Mouse (Mus musculus) adrenal gland, postnatal 36 days (tissue): ENCODE data around the gene Rnf8. TPM values are rescaled to one million over a fixed set of nuclear protein-coding genes. Genes with fewer than 3 reads are reported as not detected.

Source experiments
- DNase-seq, 2 experiments: peaks; one replicate each; pipeline ENCODE4 v3.0.0; 2021; ENCODE audit warnings: mixed read lengths in 1 of 2
- total RNA-seq, 2 experiments: library from RNA; stranded (reverse); gene quantifications; 2 replicates each; pipeline ENCODE4 v1.2.3; 2021

The Rnf8 gene
- total RNA-seq, 2 experiments from 2014 or later = 39.1 to 53.3 TPM

DNA sequence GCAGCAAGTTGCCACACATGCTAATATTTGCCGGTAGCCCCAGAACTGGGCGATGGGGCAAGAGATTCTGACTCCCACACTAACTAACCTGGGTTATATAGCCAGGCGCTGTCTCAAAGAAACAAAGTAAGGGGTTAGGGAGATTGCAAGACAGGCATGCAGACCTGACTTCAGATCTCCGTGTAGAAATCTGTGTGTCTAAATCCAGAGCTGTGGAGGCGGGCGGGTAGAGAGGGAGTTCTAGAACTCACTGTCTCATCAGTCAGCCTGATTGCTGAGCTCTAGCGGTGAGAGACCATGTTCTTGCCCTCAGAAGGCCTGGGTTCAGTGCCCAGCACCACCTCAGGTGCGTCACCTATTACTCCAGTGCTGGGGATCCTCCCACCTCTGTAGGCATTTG lies 8.9 kb downstream of the Rnf8 start:
- no peak for DNase-seq

DNA sequence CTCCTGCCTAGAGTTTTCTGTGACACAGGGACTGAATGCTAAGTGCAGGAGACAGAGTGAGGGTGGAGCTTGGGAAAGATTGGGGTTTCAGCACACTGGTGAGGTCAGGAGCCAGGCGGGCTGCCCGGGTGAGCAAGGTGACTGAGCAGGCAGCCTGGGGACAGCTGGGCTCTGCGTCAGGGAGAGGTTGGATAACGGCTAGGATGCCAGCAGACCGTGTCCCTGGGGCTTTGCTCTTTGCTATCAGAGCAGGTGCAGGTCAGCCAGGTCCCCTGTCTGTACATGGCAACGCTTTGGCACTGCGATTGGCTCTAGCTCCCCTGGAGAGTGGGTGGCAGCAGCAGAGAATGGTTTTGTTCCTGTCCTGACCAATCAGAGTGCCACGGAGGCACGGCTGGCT lies 12.7 kb downstream of the Rnf8 start:
- no peak for DNase-seq

DNA sequence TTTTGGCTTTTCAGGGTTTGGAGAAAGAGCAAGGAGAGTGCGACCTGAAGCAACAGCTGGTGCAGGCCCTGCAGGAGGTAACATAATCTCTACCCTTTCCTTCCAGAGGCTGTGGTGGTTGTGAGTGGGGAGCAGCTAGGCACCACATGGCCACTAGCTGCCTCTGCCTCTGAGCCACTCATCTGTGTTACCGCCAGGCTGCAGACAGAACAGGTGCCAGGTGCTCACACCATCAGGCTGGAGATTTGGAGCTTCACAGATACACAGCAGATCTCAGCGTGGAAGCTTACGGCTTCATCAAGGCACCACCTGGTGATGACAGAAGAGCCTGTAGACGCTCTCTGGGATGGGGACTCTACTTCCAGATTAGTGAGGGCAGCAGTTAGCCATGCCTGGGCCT lies 14.4 kb downstream of the Rnf8 start:
- no peak for DNase-seq

DNA sequence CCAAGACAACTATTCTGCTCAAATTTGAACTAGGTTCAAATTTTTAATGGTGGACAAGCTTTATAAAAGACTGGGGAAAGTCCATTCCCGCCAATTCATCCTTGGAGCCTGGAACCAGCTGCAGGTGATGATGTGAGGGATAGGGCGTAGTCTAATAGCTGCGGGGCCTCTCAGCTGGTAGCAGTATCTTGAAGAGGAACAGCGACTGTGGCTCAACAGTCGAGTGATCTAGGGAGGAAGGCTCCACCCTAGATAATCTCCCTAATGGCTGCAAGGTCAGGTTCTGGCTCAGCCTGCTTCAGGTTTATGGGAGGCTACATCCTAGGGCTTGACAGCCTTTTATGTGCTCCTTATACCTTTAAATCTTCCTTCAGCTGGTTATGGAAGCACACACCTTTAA lies 15.0 kb downstream of the Rnf8 start:
- DNase-seq = no peak

DNA sequence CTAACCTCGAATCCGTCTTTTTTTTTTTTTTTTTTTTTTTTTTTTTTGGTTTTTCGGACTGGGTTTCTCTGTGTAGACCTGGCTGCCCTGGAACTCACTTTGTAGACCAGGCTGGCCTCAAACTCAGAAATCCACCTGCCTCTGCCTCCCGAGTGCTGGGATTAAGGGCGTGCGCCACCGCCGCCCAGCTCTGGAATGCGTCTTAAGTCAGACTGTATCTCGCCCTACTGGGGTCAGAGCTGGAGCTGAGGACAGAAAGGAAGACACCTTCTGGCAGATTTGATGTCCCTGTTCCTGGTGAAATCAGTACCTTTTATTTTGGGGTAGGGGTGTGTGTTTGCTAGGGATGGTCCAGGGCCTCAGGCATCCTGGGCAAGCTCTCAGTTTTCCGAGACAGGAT lies 17.7 kb downstream of the Rnf8 start:
- no peak for DNase-seq

DNA sequence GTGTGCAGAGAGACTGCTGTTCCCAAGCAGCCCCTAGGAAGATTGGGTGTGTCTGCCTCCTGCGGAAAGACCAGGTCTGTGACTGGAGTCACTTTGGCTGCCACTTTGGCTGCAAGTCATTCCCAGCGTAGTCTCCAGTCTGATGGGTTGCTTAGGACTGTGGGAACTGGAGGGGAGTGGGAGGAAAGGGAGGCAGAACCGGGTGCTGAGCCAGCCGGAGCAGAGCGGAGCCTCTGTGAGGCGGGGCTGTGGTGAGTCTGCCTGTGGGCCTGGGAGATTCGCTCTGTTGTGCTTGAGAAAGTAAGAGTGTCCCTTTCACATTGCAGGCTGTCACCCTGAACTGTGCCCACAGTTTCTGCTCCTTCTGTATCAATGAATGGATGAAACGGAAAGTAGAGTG lies 20.9 kb downstream of the Rnf8 start:
- no peak for DNase-seq

DNA sequence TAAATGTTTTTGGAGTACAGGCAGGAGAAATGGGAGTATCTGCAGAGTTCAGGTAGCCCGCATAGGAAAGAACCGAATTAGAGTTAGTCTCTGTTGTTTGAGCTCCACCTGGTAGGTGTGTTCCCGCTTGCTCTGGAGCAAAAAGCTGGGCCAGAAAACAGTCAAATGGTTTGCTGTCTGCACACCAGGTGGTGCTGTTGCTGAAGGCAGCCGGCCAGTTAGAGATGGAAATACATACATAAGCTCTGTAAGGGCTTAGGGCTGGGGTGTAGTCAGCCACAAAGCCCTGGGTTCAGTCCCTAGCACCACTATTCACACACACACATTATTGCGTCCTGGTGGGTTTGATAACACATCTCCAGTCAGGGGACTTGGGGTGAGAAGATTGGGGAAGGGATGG lies 21.5 kb downstream of the Rnf8 start:
- DNase-seq = peak; percentile 44 to 60

DNA sequence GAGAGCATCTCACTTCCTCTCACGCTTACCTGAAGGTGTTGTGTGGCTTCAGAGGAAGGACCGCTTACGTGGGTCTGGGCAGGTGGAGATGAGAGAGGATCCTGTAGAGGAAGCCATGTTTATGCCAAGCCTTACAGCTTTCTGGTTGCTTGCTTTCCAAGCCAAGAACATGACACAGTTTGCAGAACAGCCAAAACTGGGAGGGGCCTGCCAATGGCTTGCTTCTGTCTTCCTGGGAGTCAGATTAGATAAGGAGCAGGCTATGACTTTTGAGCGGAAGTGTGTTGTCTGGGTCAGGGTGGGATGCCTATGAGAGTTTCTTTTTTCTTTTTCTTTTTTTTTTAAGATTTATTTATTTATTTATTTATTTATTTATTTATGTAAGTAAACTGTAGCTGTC lies 22.8 kb downstream of the Rnf8 start:
- peak in 1 of 2 experiments; percentile 31 for DNase-seq

DNA sequence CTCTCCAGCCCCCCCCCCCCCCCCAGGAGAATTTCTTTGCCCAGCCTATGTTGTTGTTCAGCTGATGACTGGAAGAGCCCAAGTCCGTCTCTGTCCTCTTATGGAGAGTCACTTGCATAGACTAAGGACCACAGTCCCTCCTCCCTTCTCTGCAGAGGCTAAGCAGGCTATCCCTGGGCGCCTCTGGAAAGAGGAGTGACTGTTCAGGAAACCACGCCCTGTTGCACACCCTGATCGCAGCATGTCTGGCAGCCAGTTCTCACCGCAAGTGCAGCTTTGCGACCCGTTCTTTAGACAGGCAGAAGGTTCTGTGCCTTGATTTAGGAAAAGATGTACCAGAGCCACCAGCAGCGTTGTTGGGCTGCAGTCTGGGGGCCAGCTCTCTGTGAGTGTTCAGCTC lies 23.3 kb downstream of the Rnf8 start:
- no peak for DNase-seq

DNA sequence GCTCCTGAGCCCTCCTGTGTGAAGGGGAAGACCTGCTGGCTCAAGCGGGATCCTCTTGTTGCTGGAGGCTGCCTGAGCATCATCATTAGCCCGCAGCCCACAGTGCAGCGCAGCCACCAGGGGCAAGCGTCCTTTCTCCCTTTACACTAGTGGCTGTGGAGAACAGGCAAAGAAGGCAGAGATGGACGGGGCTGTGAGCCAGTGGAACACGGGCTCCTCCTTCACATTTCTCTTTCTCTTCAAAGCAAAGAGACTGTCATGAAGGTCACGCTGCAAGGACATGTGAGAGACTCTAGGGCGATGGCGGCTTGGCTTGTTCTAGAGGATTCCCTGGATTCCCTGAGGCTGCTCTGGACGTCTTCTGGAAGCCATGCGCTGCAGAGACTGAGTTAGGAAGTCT lies 26.4 kb downstream of the Rnf8 start:
- DNase-seq = peak; percentile 78

DNA sequence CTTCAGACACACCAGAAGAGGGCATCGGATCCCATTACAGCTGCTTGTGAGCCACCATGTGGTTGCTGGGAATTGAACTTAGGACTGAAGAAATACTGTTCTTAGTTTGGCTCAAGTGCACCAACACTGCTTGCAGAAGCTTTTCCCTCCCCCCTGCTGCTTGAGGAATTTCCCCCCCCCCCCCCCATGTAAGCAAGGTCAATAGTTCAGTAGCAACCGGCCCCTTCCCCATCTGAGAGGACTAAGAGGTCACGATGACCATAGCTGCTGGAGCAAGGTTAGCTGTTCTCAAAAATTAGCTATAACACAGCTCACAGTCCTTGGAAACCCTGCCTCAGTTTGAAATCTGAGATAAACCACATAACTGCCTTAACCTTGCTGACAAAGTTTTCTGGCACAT lies 27.6 kb downstream of the Rnf8 start:
- no peak for DNase-seq

DNA sequence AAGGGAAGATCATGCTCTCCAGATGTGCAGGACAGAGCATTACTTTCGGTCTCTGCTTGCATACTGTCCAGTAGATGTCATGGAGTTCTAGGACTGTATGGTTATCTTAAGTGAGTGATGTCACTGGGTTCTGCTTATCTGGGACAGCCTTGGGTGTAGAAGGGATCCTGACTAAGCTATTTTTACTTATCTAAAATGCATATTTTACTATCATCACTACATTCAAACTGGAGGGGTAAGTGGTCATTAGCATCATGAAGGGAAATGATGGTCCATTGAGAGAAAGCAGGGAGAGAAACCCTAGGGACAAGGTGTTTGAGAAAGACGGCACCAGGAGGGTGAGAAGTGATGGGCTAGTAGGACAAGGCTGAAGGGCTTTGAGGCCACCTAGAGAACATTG lies 43.7 kb downstream of the Rnf8 start:
- DNase-seq = no peak

DNA sequence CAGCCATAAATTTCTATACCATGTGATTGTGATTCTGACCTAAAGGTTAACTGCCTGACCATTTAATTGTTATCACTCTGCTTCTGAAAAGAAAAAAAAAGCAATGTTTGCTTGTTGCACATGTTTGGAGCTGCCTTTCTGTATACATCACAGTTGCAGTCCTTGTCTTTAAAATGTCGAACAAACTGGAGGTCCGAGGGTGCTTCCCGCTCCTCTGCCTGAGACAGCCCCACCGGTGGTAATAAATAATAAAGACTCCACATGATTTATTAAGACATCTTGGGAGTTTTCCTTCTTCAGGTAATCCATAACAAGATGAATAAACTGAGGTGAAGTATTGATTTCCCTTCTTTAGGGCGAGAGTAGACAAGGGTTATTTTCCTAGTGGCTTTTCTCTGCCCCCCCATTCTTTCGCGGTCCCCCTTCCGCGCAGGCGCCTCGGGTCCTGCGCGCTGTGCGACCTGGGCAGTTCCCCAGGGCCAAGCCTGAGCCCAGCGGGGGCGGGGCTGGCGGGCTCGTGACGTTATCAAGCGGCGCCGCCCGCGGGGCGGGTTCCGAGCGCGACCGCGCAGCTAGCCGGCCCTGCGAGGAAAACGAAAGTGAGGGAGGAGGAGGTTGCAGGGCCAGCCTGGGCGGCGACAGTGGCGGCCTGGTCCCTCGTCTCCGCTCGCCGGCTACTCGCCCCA lies 45.6 kb downstream of the Rnf8 start, which contains the start of gene Cmtr1:
Cmtr1 (plus strand) TSS at position 520 of the 686 bp plus-strand sequence.
- peak; percentile 98 to 99 for DNase-seq

DNA sequence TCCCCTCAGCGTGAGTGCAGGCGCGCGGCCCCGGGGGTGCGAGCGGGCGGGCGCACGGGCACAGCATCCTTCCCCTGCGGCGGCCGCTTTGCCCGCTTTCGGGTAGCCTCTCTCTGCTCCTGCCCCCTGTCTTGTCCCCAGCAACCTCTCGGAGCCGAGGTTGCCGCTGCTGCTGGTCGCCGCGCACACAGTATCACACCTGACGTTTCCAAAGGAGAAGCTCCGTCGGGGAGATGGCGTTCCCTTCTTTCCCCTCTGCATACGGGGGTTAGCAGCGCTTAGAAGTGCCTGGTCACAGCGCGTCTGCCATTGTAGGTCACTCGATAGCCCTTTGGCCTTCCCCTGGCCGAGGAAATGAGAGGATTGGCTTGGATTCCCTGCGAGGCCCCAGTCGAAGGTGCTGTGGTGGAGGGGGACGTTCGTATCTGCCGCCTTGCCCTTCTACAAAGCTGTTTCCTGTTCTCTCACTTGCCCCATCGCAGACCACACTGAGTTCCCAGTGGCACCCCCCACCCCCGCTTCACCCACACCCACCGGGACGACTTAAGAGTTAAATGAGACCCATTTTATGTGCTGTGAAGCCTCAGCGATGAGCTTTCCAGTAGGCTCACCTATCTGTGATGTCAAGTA lies 46.3 kb downstream of the Rnf8 start:
- DNase-seq = peak in 1 of 2 experiments; percentile 35

DNA sequence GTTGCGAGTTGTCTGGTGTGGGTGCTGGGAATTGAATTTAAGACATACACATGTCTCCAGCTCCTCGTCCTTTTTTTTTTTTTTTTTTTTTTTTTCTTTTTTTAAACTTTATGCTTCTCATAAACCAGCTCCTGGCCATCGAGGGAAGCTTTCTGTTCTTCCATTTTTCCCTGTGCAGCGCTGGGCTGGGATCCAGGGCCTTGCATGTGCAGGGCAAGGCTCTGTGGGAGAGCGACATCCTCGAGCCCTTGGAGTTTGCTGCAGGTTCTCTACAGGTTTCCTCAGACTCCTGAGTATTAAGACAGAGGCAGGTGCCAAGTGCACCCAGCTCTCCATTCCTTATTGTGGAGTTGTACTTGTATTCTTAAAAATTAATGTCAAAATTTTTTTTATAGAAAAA lies 47.6 kb downstream of the Rnf8 start:
- DNase-seq = peak; percentile 18 to 22

DNA sequence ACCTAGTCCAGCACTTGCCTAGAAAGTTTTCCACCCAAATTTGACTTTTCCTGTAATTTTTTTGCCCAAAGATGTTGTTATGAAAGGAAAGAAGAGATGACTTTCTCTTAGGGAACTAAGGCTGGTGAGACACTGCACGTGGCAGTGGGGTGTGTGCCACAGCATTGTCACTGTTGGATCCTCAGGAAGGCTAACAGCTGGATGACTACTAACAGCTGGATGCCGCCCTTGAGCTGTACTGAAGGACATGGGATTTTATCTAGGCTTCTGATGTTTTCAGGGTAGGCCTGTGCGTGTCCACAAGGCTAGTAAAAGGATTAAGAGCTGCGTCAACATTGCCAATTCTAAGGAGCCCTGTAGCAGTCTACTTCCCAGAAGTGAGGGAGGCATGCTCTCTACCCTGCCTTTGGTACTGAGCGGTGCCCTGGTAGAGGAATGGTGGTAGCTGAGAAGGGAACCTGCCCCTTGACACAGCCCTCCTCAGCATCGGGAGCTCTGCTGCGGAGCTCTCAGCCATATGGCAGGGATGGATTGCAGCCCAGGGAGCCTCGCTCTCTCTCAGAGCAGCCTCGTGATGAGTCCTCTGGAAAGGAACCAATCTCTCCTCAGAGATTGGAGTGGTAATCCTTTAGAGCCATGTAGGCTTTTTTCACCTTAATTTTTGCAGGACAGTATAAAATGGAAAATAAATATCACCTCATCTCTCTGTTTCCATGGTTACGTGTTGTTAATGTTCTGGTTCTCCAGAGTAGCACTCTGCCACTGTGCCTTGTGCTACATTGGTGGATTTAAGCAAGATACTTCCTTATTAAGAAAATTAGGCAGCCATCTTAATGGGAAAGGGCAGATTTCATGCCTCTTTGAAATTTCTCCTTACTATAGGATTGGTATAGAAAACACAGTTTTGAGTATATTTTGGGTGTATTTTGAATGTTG lies 53.7 kb downstream of the Rnf8 start:
- DNase-seq = peak; percentile 19 to 51

DNA sequence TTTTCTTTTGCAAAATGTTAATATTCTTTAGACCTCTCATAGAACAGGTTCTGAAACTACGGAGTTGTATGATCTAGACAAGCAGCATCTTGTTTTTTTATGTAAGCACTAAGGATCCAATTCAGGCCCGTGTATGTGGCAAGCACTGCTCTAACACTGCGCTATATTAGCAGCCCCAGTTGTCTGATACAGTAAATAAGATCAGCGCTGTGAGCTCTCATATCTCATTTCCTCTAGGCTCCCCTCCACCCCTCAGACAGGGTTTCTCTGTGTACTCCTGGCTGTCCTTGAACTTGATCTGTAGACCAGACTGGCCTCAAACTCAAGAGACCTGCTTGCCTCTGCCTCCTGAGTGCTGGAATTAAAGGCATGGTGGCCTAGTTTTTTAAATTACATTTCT lies 54.4 kb downstream of the Rnf8 start:
- DNase-seq = no peak

DNA sequence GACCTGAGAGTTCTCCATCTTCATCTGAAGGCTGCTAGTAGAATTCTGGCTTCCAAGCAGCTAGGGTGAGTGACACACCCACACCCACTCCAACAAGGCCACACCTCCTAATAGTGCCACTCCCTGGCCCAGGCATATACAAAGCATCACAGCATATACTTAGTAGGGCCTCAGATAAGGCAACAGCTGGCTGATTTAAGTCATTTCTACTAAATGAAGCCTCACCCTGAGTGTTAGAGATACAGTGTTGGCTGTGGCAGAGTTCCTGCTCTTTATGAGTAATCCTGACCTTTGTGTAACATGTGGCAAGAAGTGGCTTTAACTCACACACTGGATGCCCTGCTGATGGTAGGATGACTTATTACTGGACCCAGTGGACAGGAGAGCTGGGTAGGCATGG lies 55.3 kb downstream of the Rnf8 start:
- DNase-seq = peak in 1 of 2 experiments; percentile 25

DNA sequence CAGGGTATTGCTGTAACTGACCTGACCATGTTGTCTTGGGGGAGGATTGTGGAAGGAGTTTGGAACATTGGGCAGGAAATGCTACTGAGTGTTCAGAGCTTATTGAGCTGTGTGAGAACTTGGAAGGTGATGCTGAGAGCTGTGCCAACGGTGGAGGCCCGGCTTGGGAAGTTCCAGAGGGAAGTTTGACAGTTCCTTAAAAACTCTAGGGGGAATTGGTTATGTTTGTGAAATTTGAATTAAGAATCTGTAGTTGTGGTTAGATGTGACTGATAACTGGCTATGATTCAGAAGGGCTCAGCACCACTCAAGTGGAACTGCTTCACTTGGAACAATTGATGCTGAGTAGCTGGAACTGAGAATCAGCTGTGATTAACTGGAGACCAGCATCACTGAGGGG lies 56.4 kb downstream of the Rnf8 start:
- DNase-seq = no peak

DNA sequence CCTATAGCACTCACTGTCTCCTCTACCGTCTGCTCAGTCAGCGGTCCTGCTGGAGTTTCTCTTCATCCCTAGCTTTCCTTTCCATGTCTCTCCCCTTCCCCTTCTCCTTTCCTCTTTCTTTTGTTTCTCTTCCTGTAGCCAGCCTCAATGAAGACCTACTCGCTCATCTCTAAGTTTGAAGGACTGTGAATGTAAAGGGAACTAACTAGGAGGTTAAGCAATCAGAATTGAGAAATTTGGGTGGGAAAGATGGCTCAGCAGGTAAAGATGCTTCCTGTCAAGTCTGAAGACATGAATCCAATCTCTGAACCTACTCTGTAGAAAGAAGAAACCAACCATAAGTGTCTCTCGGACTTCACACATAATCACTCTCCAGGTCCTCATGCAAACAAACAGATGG lies 58.7 kb downstream of the Rnf8 start:
- no peak for DNase-seq

DNA sequence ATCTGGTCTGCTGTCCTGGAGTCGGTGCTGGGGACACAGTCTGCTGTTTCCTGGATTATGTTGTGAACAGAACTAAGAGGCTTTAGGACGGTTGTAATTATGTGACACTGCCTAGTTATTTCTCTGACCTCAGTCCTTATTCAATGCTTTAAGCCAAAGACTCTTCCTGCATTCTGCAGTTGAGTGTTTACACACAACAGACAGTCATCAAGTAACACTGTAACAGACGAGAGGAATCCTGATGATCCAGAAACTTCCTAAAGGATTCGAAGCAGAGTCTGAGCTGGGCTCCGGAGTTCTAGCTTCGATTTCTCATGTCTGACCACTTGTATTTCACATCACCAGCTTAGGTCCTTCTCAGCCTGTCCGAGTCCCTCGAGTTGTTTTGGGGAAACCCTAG lies 63.9 kb downstream of the Rnf8 start:
- DNase-seq = no peak

DNA sequence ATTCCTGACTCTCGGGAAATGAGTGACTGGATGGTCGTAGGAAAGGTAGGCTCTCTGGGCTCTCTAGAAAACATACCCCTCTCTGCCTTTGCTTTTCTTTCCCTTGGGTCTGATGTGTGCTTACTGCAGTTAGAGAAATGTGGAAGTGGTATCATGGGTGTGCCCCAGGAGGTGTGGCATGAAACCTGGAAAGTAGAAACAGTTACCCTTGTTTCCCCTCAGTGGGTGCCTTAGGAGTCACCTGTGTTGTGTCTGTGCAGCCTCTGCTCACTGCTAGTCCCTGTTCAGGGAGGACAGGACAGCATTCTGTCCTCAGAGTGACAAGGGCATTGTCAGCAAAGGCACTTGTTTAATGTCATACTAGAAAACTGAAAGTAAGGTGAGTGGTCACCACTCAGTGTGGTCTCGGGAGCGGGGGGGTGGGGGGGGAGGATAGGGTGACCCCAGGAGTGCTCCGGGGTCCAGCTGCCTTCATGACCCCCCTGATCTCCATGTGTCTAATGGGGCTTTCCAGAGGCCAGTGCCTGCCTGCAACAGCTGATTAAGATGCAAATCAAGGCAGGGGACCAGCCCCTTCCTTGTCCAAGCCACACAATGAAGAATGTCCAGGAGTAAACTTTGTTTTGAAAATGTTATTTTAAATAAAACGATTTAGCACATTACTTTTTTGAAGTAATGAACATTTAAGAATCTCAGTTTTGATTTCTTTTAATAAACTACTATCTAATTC lies 64.6 kb downstream of the Rnf8 start:
- no peak for DNase-seq
